Mouse (Mus musculus) inflammation-experienced regulatory T-cells, adult 6 months (primary cell): Measurements from ENCODE around the gene Scaf11. TPM values are rescaled to one million over a fixed set of nuclear protein-coding genes. Genes with fewer than 3 reads are reported as not detected.

Experiments used
- ATAC-seq: one replicate; pipeline ENCODE4 v1.8.0; 2017
- polyA plus RNA-seq, 3 experiments: library from polyadenylated mRNA; unstranded; fragments of 100-300 nt; shearing (Covaris generic); gene quantifications; one replicate each; pipeline ENCODE4 v1.2.1; 2017

Scaf11 gene
- polyA plus RNA-seq, 3 experiments from 2014 or later = 45.4 to 51.8 (median 48.2) TPM

DNA sequence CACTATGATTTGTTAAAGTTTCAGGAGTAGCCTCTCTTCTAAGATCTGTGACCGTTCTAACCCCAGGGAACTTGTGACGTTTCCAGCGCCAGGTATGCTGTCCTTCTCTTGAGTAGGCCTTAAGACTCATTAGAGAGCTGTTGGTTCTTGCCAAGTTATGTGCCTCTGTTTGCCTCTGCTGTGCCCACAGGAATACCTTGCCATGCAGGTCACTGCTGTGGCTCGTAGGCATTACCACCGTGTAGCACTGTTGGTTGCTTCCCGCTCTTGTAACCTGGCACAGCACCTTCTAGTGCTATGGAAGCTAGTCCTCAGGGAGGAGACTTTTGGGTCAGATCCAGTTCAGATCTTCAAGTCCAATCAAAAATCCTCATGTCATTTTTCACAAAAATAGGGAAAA, 65.6 kb downstream of the Scaf11 start:
- ATAC-seq = no peak

DNA sequence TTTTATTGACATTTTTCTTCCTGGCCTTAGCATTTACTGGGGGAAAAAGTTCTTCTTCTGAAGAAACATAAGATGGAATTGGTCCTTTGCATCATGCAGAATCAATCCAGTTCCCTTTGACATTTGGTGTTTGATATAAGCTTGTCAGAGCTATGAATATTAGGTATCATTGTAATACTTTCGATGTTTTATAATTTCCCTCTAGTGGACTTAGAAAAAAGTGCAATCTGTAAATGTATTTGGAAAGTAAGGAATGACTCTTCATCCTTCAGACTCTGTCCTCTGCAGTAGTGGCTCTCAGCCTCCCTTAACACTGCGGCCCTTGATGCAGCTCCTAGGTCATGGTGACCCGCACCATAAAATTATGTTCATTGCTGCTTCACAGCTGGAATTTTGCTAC, 67.8 kb downstream of the Scaf11 start:
- no peak for ATAC-seq

DNA sequence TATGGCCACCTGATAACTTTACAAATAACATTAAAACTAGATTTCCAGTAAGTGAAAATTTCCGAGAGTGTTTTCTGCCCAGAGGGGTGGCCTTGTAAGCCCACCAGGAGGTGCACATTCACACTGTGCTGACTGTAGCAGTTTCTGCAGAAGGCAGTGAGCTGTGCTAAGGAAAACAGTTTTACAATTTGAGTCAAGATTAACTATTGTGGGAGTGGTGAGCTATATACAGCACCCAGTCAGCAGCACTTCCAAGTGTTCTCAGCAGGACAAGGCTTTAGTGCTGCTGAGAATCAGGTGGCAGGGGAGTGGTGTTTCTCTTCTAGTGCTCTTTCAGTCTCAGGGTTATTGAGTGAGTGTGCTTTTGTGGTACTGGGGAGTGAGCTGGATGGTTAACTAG, 72.1 kb downstream of the Scaf11 start:
- no peak for ATAC-seq

DNA sequence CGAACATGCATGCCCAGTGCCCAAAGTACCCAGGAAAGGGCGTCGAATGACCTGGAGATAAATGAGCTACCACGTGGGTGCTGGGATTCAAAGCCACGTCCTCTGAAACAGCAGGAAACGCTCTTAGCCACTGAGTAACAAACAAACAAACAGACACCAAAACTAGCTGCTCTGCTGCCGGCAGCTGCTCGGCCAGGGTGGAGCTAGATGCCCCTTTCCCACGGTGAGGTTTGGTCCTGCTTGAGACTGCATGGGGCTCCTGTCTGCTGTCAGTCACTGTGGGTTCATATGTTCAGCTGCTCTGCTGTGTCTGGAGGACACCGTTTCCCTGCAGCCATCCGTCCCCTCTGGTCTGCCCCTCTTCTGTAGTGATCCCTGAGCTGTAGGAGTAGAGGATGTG, 78.4 kb downstream of the Scaf11 start:
- no peak for ATAC-seq

DNA sequence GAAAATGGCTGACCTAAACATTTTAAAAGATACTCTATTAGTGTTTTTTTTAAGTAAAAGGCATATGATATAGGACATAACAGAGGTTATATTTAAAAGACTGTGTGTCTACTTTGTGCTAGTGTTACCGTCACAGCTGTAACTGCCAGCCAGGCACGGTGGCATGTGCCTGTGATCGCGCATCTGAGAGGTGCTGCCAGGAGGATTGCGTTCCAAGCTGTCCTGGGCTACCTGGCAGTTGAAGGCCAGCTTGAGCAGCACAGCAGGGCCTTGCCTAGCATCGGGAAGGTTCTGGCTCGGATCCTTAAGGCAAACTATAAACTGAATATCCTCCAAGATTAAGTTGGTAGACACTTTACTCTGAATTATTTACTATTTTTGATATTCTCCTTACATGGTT, 82.9 kb downstream of the Scaf11 start:
- no peak for ATAC-seq

DNA sequence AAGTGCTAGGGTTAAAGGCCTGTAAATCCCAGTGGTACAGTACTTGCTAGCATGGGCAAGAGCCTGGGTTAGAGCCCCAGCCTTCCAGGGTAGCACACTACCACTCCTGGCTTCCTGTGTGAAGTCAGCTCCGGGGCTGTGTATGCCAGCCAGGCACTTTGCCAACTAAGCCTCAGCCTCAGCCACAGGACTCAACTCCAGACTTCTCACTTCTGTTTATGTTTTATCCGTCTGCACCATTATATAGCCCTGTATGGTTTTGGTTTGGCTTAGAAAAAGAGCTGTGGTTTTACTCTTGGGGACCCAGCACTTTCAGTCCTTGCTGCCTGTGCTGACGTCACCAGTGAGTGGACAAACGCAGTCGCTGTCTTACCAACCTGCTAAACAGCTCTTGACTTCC, 83.4 kb downstream of the Scaf11 start:
- no peak for ATAC-seq

DNA sequence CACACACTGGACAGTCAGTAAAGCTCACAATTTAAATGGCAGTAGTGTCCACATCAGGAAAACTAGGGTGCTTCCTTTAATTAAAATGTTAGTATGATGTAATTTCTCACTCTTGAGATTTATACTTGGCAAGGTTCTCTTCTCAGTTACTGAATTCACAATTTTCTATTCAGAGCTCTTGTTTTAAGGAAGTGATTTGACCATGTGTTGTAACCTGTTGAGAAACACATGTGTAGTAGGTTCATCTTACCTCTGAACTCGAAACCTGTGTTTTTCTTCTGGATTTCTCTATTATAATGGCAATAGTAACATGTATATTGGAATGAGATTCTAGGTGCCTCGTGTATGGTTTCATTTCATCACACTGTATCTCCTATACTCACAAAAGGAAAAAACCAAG, 84.4 kb downstream of the Scaf11 start:
- no peak for ATAC-seq

DNA sequence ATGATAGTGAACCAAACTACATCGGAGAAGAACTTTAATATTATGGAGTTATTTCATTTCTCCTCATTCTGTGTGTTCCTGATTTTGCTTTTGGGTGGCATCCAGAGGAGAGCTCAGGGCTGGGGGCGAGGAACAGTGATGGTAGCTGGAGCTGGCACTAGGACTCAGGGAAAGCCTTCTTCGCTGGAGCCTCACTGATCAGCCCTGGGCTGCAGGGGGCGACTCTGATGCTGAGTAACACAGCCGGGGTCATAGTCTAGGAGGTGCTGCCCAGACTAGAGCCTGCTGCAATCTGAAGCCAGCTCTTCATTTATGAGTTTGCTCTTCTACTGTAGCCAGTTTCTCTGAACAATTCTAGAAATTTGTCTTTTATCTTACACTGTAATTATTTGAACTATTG, 87.5 kb downstream of the Scaf11 start:
- no peak for ATAC-seq

DNA sequence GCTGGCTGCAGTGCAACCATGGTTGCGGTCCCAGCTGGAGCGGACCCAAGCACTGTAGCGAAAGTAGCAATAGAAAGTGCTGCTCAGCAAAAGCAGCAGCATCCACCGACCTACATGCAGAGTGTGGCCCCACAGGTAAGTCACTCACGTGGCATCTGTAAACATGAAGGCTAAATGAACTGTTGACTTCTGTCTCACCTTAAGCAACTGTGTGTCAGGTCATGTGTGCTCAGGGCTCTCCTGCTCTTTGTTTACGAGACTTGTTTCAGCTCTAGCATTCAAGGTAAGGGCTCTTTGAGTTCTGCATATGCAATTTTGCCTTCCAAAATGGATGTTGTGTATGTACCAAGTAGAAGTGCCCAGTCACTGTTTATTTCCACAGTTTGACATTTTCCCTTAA, 88.0 kb downstream of the Scaf11 start:
- ATAC-seq = no peak

DNA sequence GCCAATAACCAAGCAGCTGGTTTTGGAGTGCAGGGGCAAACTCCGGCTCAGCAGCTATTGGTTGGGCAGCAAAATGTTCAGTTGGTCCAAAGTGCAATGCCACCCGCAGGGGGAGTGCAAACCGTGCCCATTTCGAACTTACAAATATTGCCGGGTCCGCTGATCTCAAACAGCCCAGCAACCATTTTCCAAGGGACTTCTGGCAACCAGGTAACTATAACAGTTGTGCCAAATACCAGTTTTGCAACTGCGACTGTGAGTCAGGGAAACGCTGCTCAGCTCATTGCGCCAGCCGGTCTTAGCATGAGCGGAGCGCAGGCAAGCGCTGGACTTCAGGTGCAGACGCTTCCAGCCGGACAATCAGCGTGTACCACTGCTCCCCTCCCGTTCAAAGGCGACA, 89.3 kb downstream of the Scaf11 start:
- ATAC-seq = no peak

DNA sequence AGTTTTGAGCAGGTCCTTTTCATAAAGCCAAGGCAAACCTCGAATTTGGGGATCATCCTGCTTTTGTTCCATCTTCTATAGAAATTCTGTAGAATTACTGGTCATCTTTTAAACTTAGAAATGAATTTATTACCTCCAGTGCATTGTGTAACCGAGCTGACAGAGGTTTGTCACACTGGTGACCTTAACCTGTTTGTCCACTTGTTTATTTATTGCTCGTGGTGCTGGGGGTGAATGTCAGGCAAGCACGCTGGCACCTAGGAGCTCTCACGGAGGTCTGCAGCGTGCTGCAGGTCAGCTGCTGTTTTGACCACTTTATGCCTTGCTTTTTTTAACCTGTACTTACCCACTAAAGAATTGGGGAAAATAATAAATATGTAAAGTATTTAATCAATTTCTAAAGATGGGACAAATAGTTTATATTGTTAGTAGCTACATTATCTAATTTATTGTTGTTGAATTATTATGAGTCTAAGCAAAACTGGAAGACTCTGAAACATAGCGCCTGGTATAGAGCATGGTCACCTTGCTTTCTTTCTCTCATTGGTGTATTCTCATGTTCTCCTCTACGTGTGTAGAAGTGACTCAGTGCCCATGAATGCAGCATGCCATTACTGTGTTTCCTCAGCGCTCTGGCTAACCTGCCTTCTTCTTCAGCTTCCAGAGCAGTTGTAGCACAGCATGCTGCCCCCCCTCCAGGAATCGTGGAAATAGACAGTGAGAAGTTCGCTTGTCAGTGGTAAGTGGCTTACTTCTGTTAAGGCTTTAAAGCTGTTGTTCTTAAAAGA, 94.3 kb downstream of the Scaf11 start:
- no peak for ATAC-seq

DNA sequence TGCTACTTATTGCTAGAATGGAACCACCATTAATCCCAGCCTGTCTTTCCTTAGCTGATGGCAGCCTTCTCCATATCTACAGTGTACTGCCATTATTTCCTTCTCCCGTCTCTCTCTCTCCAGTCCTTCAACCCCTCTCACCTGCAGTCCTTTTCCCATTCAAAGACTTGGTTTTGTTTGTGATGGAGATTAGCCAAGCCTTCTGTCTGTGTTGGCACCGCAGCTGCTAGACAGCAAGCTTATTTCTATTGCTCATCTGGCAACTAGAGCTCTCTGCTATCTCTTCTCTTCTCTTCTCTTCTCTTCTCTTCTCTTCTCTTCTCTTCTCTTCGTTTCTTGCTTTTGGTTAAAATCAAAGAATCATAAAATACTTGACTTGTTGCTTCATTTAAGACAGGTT, 95.3 kb downstream of the Scaf11 start:
- ATAC-seq = no peak

Other genes starting within 250 kb of the Scaf11 start
- 10 to 100 TPM; 13.7 to 21.7 (median 17.0) TPM for gene Arid2, start 173.3 kb downstream of the Scaf11 start, polyA plus RNA-seq
- gene Slc38a1, start 182.1 kb upstream of the Scaf11 start, polyA plus RNA-seq = 10 to 100 TPM; 58.9 to 87.5 (median 79.1) TPM
- 10 to 100 TPM; 36.1 to 44.6 (median 42.9) TPM for gene Slc38a2, start 238.9 kb upstream of the Scaf11 start, polyA plus RNA-seq